Mouse (Mus musculus) B cell, adult 62 days (primary cell): ENCODE results near the gene 1700028K03Rik. TPM values are rescaled to one million over a fixed set of nuclear protein-coding genes. Genes with fewer than 3 reads are reported as not detected.

Experiments used
- total RNA-seq: library from RNA; stranded (reverse); gene quantifications from 4 replicates; pipeline ENCODE4 v1.2.4, GENCODE M21; 2023

Gene 1700028K03Rik
- 0.14 to 0.27 TPM (median 0.17 TPM) in 4 replicates for total RNA-seq

DNA sequence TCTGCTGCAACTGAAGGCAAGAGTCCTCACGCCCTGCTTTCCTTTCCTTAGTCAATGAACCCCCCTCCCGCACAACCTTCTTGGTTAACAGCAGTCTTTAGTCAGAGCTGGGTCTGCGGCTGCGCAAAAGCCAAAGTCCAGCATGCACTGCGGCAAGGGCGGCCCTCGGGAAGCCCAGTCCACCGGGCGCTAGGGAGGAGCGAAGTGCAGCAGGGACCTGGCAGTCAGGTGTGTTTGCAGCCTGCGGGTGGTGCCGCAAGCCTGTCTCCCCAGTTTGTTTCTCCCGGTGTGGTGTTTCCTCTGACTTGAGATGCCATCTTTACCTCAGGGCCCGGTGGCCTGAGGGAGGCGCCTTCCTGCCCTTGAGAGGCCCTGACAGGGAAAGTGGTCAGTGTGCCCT, at the start of gene 1700028K03Rik:
Gene 1700028K03Rik, plus strand, starts transcription at position 129 of the 400 bp plus-strand sequence.

DNA sequence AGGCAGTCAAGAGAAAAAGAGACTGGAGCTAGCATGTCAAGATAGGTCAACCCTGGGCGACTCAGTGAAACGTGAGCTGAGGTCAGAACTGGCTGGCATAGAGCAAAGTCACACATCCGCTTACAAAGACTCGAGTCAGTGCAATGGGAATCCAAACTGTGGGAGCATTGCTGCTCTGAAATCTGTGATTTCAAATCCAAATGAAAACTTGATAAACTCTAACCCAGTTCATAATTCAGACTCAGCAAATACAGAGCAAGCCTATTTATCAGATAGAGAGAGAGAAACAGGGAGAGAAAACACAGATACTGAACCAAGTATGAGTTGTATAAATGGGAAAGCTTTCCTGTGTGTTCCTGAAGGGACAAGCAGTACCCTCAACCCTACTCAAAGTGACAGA, 27.2 kb upstream of the 1700028K03Rik start, which contains the start of gene Gm42669:
Gene Gm42669, plus strand, starts transcription at position 301 of the 400 bp plus-strand sequence.

DNA sequence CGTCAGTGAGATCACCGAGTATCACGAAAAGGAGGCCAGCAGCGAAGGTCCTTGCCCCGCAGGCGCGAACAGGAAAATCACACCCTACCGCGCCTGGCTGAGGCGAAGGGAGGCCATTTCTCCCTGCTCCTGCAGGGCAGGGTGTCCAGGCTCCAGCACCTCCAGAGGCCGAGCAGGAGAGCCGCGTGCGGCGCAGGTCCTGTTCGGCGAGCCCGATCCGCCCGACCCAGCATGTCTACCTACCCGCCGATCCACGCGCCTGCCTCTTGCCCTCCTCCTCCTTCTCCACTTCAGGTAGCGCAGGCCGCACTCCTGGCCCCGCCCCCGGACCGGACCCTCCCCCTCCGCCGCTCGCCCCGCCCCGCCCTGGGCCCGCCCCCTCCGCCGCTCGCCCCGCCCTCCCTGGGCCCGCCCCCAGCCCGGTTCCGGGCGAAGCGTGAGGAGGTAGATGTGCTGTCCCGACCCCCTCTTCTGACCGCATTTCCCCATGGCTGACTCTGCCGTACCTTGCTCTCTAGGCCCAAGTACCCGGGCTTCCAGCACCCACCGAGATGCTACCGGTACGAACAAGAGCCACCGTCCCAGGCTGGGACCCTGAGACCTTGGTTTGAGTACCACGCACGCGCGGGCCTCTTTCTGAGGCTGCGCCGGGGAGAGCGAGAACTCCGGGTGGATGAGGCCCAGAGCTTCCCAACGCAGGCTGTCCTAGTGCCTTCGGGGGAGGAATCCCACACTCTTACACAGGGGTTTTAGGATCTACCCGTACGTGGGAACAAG, 63.0 kb downstream of the 1700028K03Rik start, which contains the start of the genes Rpap2 and Glmn:
Gene Rpap2, plus strand, starts transcription at position 73 of the 777 bp plus-strand sequence.
Gene Glmn, minus strand, starts transcription at position 588 of the 777 bp plus-strand sequence.

Other genes starting within 250 kb of the 1700028K03Rik start
- 0.58 to 1.1 TPM (median 0.72 TPM) in 3 of 4 replicates, not detected in the other for gene Tgfbr3, start 245.1 kb upstream of the 1700028K03Rik start, total RNA-seq
- gene Brdt, start 203.6 kb upstream of the 1700028K03Rik start, total RNA-seq: 0.78 to 1.2 TPM (median 0.87 TPM) in 4 replicates
- not detected in 4 replicates for gene Ephx4, start 132.0 kb upstream of the 1700028K03Rik start, total RNA-seq
- gene Lpcat2b, start 103.2 kb upstream of the 1700028K03Rik start, total RNA-seq: not detected in 4 replicates
- gene Btbd8, start 96.7 kb upstream of the 1700028K03Rik start, total RNA-seq: 13.2 to 16.2 TPM (median 15.0 TPM) in 4 replicates
- gene Gm42669, start 27.1 kb upstream of the 1700028K03Rik start, total RNA-seq: 0.31 TPM in 1 of 4 replicates, not detected in the others
- gene Rpap2, start 62.7 kb downstream of the 1700028K03Rik start, total RNA-seq: 20.6 to 28.2 TPM (median 21.7 TPM) in 4 replicates
- gene Glmn, start 63.2 kb downstream of the 1700028K03Rik start, total RNA-seq: 11.9 to 16.4 TPM (median 12.2 TPM) in 4 replicates
- gene Gfi1, start 191.3 kb downstream of the 1700028K03Rik start, total RNA-seq: 44.8 to 56.0 TPM (median 50.8 TPM) in 4 replicates